In genomic region chr10:95258471-95259155, GRCm38 (mm10) we compare ENCODE assay signal across 16 mouse cellular contexts.
DNase-seq lines count a peak whose midpoint lies in the region; ATAC-seq and TF ChIP-seq lines count a peak whose summit lies in the region.
"Had no signal": no experiment of that assay in that cellular context is flagged by ENCODE, and none has a peak within 500 bp of the region (broad histone marks: within the 10 kb centered on the region; RNA-seq: fewer than 3 reads in every experiment).

No protein-coding gene starts in this region.

- no peak overlapping the region for H3K9ac ChIP-seq in heart, embryonic 11.5 days (ENCODE audit: low read depth, low read length)
- H3K9ac ChIP-seq: liver, postnatal 0 days; midbrain, embryonic 15.5 days; neural tube, embryonic 12.5 days had no signal

- DNase-seq in adrenal gland, adult (ENCODE audit: inconsistent age in 2 of 2, low spot score in 1 of 2): peak; percentile 64 to 76
- DNase-seq in adrenal gland, postnatal 4 days (ENCODE audit: low spot score in 2 of 2): no peak
- DNase-seq in heart, adult 8-10 months (ENCODE audit: low spot score): peak; percentile 61
- DNase-seq in brain, embryonic 14.5 days (ENCODE audit: low read depth): peak; percentile 62
- DNase-seq in heart, postnatal 10 days: peak; percentile 58 to 63
- no peak for DNase-seq in thymus, postnatal 0 days (ENCODE audit: low spot score)
- no peak for DNase-seq in c-Kit-positive CD71-positive TER-119-positive erythroid progenitor cells, embryonic 14.5 days (ENCODE audit: low spot score)
- DNase-seq: cerebellum, postnatal 25 days; kidney, adult 18-20 months; liver, postnatal 0 days; right cerebral cortex, postnatal 4 days; thymus, postnatal 4 days had no signal

- no peak for TF ChIP-seq CTCF in brain, embryonic 14.5 days (IDR thresholded peaks at IDR 0.05; ENCODE audit: borderline replicate concordance, extremely low read depth, insufficient read depth, insufficient read length)

- no peaks in the 10 kb centered on the region for H3K36me3 ChIP-seq in heart, embryonic 11.5 days (ENCODE audit: control insufficient read depth, insufficient read depth, low read length)
- H3K36me3 ChIP-seq: embryonic facial prominence, embryonic 10.5 days; midbrain, embryonic 15.5 days; neural tube, embryonic 12.5 days had no signal

- ATAC-seq in heart, embryonic 11.5 days (replicated peaks; ENCODE audit: insufficient number of reproducible peaks, low FRiP score, low TSS enrichment): no peak
- ATAC-seq: liver, postnatal 0 days; midbrain, embryonic 15.5 days had no signal

- peaks cover 12% of the 10 kb centered on the region for H3K4me1 ChIP-seq in heart, embryonic 11.5 days (ENCODE audit: control insufficient read depth, insufficient read depth, low read length)

- TF ChIP-seq POLR2A in brain, embryonic 14.5 days (IDR thresholded peaks at IDR 0.05; ENCODE audit: borderline replicate concordance, extremely low read depth, insufficient read depth, insufficient read length, poor library complexity, severe bottlenecking): no peak

- H3K4me2 ChIP-seq in heart, embryonic 11.5 days: no peak overlapping the region
- H3K4me2 ChIP-seq: midbrain, embryonic 15.5 days; neural tube, embryonic 12.5 days had no signal

- H3K4me3 ChIP-seq in heart, embryonic 11.5 days (ENCODE audit: low read depth, low read length): no peak overlapping the region
- H3K4me3 ChIP-seq: embryonic facial prominence, embryonic 10.5 days; midbrain, embryonic 15.5 days; neural tube, embryonic 12.5 days had no signal

- intact Hi-C loops in heart, postnatal 10 days (cut with DNase I): no loop called here

- 52% methylated on average over 10 of the region's 10 CpGs for WGBS in heart, embryonic 11.5 days (ENCODE audit: insufficient replicate concordance)

- no peaks in the 10 kb centered on the region for H3K9me3 ChIP-seq in heart, embryonic 11.5 days (replicated peaks; ENCODE audit: control insufficient read depth, low read length)
- H3K9me3 ChIP-seq: embryonic facial prominence, embryonic 10.5 days; midbrain, embryonic 15.5 days; neural tube, embryonic 12.5 days had no signal

- H3K27ac ChIP-seq in heart, embryonic 11.5 days (ENCODE audit: low read depth, low read length): no peak overlapping the region
- H3K27ac ChIP-seq: embryonic facial prominence, embryonic 10.5 days; midbrain, embryonic 15.5 days; neural tube, embryonic 12.5 days had no signal

- H3K27me3 ChIP-seq in heart, embryonic 11.5 days (ENCODE audit: control insufficient read depth, insufficient read depth, low read length): no peaks in the 10 kb centered on the region

Comparison
In these comparisons a context has a peak if more than half of its experiments do, and no peak if none do; other contexts are left out.
1. DNase-seq: peak in adrenal gland, adult (2 of 2), heart, adult 8-10 months (single experiment), brain, embryonic 14.5 days (single experiment) and heart, postnatal 10 days (2 of 2); none in adrenal gland, postnatal 4 days (0 of 2), thymus, postnatal 0 days (single experiment) and c-Kit-positive CD71-positive TER-119-positive erythroid progenitor cells, embryonic 14.5 days (single experiment).